Mouse (Mus musculus): ENCODE data around the gene Shox2.
A peak's percentile ranks its signal among the peaks of the same experiment; 100 is the strongest.

The Shox2 gene

GRCm38 (mm10) chr3:66959972-66960371, 21.6 kb downstream of the Shox2 start:
- no peak for DNase-seq

- no peak for DNase-seq
These were observed 26.4 kb downstream of the Shox2 start for GRCm38 (mm10) chr3:66955126-66955525.

GRCm38 (mm10) chr3:66939675-66940074, 41.9 kb downstream of the Shox2 start:
- peak; percentile 15 for DNase-seq

GRCm38 (mm10) chr3:66922436-66922835, 59.1 kb downstream of the Shox2 start:
- DNase-seq = no peak
